Mouse (Mus musculus) thymus, postnatal 0 days (tissue): ENCODE measurements around the gene Sparc. TPM values are rescaled to one million over a fixed set of nuclear protein-coding genes. Genes with fewer than 3 reads are reported as not detected.

Experiments
- DNase-seq: peaks from one replicate; pipeline ENCODE4 v3.0.0-alpha.2; 2015; ENCODE audit warnings: low spot score
- polyA plus RNA-seq: library from polyadenylated mRNA; unstranded; fragments of >200 nt; fragmentation: Nextera tagmentation; extraction: Ambion mirVana; gene quantifications from 2 replicates; pipeline ENCODE4 v1.2.1, GENCODE M21; 2015

Sparc gene
- polyA plus RNA-seq, result 297 TPM in 2 replicates

- DNase-seq, result no peak
These were observed at the start of gene Sparc for GRCm38 (mm10) chr11:55422978-55423377. TSS of gene Sparc (minus strand) at chr11:55423183.

DNA sequence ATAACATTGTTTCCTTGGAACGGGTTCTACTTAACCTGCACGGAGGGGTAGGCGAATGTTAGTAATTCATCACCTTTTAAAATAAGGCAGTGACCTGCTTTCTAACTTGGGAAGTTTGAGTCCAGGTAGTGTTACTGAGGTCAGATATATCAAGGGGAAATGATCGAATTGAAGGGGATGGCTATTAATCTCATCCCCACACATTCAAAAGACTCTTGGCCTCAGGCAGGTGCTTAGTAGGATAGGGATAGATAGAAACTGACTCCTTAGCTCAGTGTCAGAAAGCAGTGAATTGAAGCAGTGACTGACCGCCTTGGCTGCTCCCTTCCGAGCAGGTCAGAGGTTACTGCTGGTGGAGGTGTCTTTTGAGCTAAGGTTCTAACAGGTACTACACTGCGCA lies 48.5 kb upstream of the Sparc start:
- no peak for DNase-seq

- DNase-seq, result no peak
These were observed 47.8 kb upstream of the Sparc start for GRCm38 (mm10) chr11:55470761-55471160.

- peak; percentile 14 for DNase-seq
These were observed 47.1 kb upstream of the Sparc start for GRCm38 (mm10) chr11:55469923-55470691.

DNA sequence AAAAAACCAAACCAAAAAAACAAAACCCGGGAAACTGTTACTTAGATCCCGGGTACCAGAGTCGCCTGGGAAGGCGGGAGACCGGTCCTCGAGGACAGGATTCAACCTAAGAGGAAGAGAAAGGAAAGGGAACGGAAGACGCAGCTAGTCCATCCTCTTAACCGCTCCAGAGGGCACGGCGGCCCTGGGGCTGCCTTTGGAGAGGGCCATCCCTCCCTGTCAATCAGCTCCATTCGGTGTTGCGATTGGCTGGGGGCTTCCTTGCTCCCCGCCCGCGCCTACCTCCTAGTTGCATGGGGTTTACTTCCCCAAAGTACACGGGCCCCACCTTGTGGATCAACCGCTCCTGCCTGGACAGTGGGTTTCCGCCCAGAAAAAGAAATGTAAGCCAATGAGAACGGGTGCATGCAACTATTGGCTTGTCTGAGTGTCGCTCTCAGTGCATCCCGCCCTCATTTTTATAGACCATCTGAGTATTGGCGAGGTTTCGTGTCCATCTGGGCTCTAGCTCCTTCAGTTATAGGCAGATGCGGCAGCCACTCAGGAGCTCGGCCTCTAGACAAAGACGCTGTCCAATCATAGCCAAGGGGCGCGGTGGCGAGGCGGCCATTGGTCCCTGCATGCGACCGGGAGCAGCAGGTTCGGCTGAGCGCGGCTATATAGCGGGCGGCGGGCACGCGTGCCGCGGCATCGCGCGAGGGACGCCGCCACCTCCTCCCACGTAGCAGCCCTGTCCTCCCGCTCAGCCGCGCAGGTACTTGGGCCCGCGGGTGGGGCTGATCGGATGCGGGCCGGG lies 46.3 kb upstream of the Sparc start, which contains the start of gene G3bp1:
G3bp1 (plus strand) TSS at position 638 of the 796 bp plus-strand sequence.
- peak; percentile 100 for DNase-seq

DNA sequence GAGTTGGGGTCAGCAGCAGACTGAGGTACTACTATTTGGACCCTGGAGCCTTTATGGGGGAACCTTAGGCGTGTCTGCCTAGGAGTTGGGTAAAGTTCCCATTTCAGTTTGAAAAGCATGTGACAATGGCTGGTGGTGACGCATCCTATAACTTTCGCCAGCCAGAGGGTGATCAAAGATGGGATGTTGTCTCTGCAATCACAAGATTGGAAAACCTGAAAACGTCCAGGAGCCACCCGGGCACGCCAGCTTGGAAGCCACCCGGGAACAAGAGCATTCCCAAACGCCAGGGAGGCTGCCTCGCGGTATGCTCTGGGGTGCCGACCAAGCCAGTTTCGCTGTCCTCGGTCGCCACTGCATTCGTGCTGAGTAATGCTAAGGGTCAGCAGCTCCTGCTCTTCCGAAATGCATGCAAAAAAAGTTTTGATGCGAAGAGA lies 45.6 kb upstream of the Sparc start:
- no peak for DNase-seq

DNA sequence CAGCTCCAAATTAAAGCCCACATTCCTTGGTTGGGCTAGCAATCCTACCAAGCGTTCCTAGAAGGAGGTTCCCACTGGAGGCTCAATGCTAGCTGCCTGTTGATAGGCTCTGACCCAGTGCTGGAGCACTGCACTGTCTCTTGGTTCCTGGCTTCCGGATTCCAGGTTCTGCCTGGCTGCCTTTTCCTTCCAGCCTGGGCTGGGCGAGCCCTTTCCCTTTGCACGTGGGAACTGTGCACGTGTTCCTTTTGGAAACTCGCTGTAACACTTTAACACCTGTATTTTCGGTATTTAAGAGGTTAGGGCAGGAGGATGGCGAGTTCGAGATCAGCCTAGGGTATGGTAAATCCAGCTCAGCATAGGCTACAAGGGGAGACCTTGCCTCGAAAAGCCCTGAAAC lies 45.0 kb upstream of the Sparc start:
- no peak for DNase-seq

- DNase-seq, result no peak
These were observed 42.2 kb upstream of the Sparc start for GRCm38 (mm10) chr11:55465177-55465576.

DNA sequence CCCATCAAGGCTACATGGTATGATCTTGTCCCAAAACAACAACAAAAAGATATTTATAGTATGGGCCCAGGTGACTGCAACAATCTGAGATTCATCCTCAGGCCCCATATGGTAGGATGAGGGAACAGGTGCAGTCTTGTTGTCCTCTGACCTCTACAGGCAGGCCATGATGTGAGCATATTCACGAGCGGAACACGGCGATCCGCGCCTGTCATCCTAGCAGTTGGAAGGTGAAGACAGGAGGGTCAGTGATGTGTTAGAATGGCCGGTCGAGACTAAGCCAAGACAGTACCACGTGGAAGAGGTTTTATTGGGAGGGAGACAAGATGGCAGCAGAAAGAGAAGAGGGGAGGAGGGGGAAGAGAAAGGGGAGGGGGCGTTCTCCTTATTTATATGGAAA lies 41.7 kb upstream of the Sparc start:
- no peak for DNase-seq

DNA sequence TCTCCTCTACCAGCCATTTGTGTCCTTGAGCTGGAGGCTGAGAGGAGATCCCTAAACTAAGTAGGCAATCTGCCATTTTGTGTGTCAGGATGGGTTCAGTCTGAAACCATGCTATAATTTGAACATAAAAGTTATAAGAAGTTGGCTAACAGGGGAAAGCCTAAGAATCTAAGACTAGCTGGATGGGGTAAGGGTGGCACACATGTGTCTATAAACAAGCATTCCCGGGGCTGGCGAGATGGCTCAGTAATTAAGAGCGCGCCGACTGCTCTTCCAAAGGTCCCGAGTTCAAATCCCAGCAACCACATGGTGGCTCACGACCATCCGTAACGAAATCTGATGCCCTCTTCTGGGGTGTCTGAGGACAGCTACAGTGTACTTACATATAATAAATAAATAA lies 39.2 kb upstream of the Sparc start:
- DNase-seq, result no peak

DNA sequence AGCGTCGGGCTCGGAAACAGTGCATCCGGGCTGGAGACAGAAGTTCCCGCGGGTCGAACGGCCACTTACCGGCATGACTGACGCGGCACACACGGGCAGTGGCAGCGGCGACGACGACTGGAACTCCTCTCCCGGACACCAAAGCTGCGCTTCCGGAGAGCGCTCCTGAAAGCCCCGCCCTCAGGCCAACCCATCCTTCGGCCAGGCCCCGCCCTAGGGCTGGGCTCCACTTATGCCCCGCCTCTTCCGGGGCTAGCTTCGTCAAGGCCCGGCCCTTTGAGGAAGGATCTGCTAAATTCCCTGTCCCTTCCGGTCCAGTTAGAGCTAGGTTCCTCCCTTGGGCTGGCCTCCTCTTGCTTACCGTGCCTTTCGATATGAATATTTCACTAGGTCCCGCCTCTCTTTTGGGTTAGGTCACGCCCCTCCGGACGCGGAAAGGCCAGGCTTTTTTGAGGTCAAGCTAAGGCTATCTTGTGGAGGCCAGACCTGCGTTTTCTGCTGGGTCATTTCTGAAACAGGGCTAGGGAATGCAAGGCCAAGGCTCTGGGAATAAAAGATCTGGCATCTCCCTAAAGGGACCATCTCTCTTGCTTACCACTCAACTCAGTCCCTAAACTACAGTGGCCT lies 38.1 kb upstream of the Sparc start, which contains the start of gene Atox1:
Atox1 (minus strand) TSS at position 221 of the 627 bp plus-strand sequence.
- DNase-seq, result peak; percentile 93

DNA sequence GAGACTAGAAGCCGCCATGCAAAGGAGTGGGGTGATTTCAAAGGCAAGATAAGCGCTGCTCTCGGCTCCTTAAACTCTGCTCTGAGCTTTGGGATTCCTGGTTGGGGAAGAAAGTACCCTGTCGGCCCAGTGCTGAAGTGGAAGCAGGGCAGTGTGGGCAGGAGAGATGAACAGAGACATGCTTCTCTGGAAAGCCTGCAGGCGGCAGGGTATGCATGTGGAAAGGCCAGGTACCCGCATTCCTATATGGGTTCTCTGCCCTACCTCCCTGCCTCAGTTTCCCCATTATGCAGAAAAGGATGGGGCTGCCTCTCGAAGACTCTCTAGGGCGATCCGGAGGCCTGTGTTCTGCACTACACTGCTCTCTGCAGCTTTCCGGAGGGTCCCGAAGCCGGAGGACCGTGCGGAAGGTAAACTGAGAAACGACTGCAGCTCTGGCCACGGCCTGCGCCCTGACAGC lies 37.6 kb upstream of the Sparc start:
- peak; percentile 33 for DNase-seq

DNA sequence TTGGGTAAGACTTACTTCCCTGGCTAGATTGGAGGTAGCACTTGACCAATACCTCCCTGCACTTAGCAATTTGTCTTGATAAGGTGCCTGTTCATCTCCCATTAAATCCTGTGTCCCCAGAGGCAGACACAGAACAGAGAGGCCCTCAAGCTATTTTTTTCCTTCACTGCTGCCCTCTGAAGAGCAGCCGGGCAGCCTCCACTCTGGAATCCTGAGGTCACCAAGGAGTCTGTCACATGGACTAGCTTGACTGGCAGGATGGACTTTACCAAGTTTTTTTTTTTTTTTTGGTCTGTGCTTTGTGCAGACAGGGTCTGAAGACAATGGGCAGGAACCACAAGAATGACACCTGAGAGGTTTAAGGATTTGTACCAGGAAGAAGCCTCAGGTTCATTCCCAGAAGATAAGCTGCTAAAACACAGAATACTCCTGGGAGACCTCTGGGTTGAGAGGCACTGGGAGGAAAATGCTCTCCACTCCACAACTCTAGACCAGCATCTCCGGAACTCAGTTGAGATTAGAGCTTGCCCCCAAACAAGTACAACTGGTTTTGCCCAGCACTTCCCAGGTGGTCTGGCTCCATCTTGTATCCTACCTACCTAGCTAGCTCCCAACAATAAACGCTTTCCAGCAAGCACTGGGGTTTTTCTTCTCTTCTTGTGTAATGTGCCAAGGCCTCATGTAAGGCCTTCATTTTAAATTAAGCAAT lies 37.0 kb upstream of the Sparc start:
- no peak for DNase-seq

DNA sequence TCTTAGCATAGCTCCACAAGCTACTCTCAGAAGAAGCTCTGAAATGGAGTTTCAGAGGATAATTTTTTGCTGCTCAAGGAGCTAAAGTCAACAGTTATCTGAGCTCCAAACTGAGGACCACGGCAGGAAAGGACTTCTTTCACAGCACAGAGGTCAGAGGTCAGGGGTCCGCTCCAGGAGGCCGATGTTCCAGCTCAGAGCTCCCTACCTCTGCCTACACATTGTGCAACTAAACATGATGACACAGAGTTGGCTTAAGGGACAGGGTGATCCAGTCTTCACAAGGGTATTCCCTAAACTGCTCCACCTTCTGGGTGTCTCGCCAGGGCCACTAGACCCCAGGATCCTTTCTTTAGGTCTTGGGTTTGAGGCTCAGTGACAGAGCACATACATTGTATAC lies 35.5 kb upstream of the Sparc start:
- DNase-seq, result no peak

- DNase-seq, result no peak
These were observed 32.2 kb upstream of the Sparc start for GRCm38 (mm10) chr11:55455166-55455565.

DNA sequence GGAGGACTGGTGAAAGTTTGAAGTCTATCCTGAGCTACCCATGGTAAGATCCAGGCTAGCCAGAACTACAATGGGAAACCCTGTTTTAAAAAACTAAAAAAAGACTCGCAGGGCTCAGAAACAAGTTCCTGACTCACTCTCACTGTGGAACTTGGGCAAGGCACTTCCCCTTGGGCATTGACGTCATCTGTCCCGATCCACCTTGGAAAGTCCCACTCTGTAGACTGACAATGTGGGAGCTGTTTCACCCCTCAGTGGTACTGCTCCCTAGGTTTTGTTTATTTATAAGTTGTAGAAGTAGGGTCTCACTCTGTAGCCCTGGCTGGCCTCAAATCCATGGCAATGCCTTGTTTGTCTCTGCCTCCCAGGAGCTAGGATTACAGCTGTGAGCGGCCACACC lies 30.7 kb upstream of the Sparc start:
- no peak for DNase-seq

- DNase-seq, result no peak
These were observed 27.3 kb upstream of the Sparc start for GRCm38 (mm10) chr11:55450311-55450710.

DNA sequence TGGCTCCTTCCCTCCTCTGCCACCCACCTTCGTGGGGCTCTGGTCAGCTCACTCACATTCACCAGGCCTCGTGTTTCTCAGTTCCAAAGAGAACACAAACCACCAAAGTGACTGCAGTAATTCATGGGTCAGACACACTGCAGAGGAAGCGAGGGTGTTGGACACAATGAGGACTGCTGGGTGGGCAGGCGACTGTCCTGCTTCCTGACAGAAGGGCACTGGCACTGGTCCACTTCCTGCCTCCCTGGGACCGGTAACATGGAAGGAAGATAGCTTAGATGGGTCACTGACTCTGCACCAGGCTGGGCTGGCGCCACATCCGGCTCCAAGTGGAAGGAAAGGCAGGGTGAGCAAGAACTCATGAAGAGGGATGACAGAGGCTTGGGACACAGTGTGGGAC lies 26.5 kb upstream of the Sparc start:
- DNase-seq, result no peak

DNA sequence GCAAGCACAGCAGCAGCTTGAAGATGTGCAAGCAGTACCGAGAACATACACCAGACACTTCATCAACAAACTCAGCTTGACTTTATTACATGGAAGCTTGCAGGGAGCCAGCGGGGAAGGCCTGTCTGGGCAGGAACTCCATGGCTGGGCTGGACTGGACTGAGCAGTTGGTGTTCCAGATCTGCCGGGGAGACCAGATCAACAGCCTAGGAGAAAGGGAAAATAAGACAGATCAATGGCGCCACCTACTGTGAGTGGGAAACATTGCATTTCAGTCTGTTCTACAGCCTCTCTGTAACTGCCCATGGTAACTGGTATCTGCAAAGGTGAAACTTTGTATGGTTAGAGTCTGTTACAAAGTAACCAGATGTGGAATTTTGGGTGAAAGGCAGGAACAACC lies 23.6 kb upstream of the Sparc start:
- peak; percentile 64 for DNase-seq

- peak; percentile 55 for DNase-seq
These were observed 21.8 kb upstream of the Sparc start for GRCm38 (mm10) chr11:55444772-55445171.

- no peak for DNase-seq
These were observed 16.7 kb upstream of the Sparc start for GRCm38 (mm10) chr11:55439718-55440117.
